9 mouse cellular contexts compared by ENCODE assay signal in genomic region chr2:172207003-172207402, GRCm38 (mm10). TPM values are rescaled to one million over a fixed set of nuclear protein-coding genes. Genes with fewer than 3 reads are reported as not detected.
DNase-seq lines count a peak whose midpoint lies in the region; ATAC-seq and TF ChIP-seq lines count a peak whose summit lies in the region.
"Had no signal": no experiment of that assay in that cellular context is flagged by ENCODE, and none has a peak within 500 bp of the region (broad histone marks: within the 10 kb centered on the region; RNA-seq: fewer than 3 reads in every experiment).

No protein-coding gene starts in this region.

- H3K9ac ChIP-seq in ES-Bruce4 (ENCODE audit: low read depth, poor library complexity, severe bottlenecking): no peak overlapping the region
- H3K9ac ChIP-seq in heart, adult 2 months (ENCODE audit: low read depth, low read length): no peak overlapping the region
- no peak overlapping the region for H3K9ac ChIP-seq in lung, embryonic 14.5 days

- H3K36me3 ChIP-seq in ES-Bruce4 (ENCODE audit: control insufficient read depth, insufficient read depth, low read length, poor library complexity, severe bottlenecking): no peaks in the 10 kb centered on the region
- H3K36me3 ChIP-seq in embryonic facial prominence, embryonic 10.5 days (replicated peaks): no peaks in the 10 kb centered on the region
- no peaks in the 10 kb centered on the region for H3K36me3 ChIP-seq in heart, adult 2 months (ENCODE audit: control insufficient read depth, insufficient read depth, low read length)
- H3K36me3 ChIP-seq in lung, embryonic 14.5 days (ENCODE audit: insufficient read depth): no peaks in the 10 kb centered on the region

- no peak overlapping the region for H3K4me2 ChIP-seq in lung, embryonic 14.5 days

- TF ChIP-seq EP300 in ES-Bruce4 (IDR thresholded peaks at IDR 0.05; ENCODE audit: insufficient read depth, low read depth, low read length): no peak
- TF ChIP-seq EP300 in heart, adult 2 months (IDR thresholded peaks at IDR 0.05; ENCODE audit: insufficient read depth, low read depth, low read length): no peak

- DNase-seq in adrenal gland, postnatal 14 days: peak; percentile 86
- peak; percentile 83 for DNase-seq in embryonic facial prominence, embryonic 10.5 days (ENCODE audit: low spot score)
- peak; percentile 55 to 72 for DNase-seq in heart, adult 2 months
- DNase-seq in layer of hippocampus, adult 2 months (ENCODE audit: low spot score in 2 of 2): peak; percentile 81 to 94
- peak; percentile 94 for DNase-seq in lung, embryonic 14.5 days
- peak; percentile 78 for DNase-seq in retina, postnatal 1 day
- DNase-seq in urinary bladder, postnatal 4 days (ENCODE audit: low spot score in 2 of 2): peak; percentile 74 to 88

- no peak overlapping the region for H3K27ac ChIP-seq in ES-Bruce4 (ENCODE audit: insufficient read depth, low read length)
- no peak overlapping the region for H3K27ac ChIP-seq in embryonic facial prominence, embryonic 10.5 days (replicated peaks)
- no peak overlapping the region for H3K27ac ChIP-seq in heart, adult 2 months
- no peak overlapping the region for H3K27ac ChIP-seq in layer of hippocampus, adult 2 months
- H3K27ac ChIP-seq in lung, embryonic 14.5 days (ENCODE audit: low read depth): no peak overlapping the region

- TF ChIP-seq POLR2A in ES-Bruce4 (IDR thresholded peaks at IDR 0.05; ENCODE audit: insufficient read depth, low read length): no peak
- no peak for TF ChIP-seq POLR2A in heart, adult 2 months (IDR thresholded peaks at IDR 0.05; ENCODE audit: insufficient read depth, low read depth, low read length)

- no peak for ATAC-seq in lung, embryonic 14.5 days (ENCODE audit: insufficient read depth)

- intact Hi-C loops in heart, adult 2 months (cut with DNase I): no loop called here

- 18% methylated on average over 11 of the region's 11 CpGs for WGBS in embryonic facial prominence, embryonic 10.5 days
- 10% methylated on average over 11 of the region's 11 CpGs for WGBS in heart, adult 2 months
- WGBS in lung, embryonic 14.5 days: 9% methylated on average over 11 of the region's 11 CpGs

- peak; percentile 93 for TF ChIP-seq CTCF in ES-Bruce4 (IDR thresholded peaks at IDR 0.05; ENCODE audit: low read depth, low read length)
- peak; percentile 95 for TF ChIP-seq CTCF in heart, adult 2 months (IDR thresholded peaks at IDR 0.05)
- TF ChIP-seq CTCF in layer of hippocampus, adult 2 months (conservative IDR thresholded peaks at IDR 0.05): peak; percentile 94
- TF ChIP-seq CTCF in lung, embryonic 14.5 days (IDR thresholded peaks at IDR 0.05; ENCODE audit: low read depth): peak; percentile 96

- no peaks in the 10 kb centered on the region for H3K79me2 ChIP-seq in heart, adult 2 months (replicated peaks; ENCODE audit: control insufficient read depth, insufficient read depth, low read length)

- H3K4me3 ChIP-seq in ES-Bruce4 (ENCODE audit: low read depth, low read length): no peak overlapping the region
- H3K4me3 ChIP-seq in embryonic facial prominence, embryonic 10.5 days: no peak overlapping the region
- no peak overlapping the region for H3K4me3 ChIP-seq in heart, adult 2 months
- no peak overlapping the region for H3K4me3 ChIP-seq in layer of hippocampus, adult 2 months
- no peak overlapping the region for H3K4me3 ChIP-seq in lung, embryonic 14.5 days (ENCODE audit: low read depth, low read length)
- H3K4me3 ChIP-seq: erythroblast, embryonic 14.5 days had no signal

- H3K9me3 ChIP-seq in ES-Bruce4 (replicated peaks; ENCODE audit: control insufficient read depth, insufficient read depth, low read length, poor library complexity, severe bottlenecking): no peaks in the 10 kb centered on the region
- no peaks in the 10 kb centered on the region for H3K9me3 ChIP-seq in embryonic facial prominence, embryonic 10.5 days
- H3K9me3 ChIP-seq in lung, embryonic 14.5 days (ENCODE audit: low read depth, low read length): no peaks in the 10 kb centered on the region

- no peaks in the 10 kb centered on the region for H3K4me1 ChIP-seq in ES-Bruce4 (ENCODE audit: control insufficient read depth, insufficient read depth, low read length)
- H3K4me1 ChIP-seq in embryonic facial prominence, embryonic 10.5 days: no peaks in the 10 kb centered on the region
- H3K4me1 ChIP-seq in heart, adult 2 months (ENCODE audit: control insufficient read depth, insufficient read depth, low read length): no peaks in the 10 kb centered on the region
- H3K4me1 ChIP-seq in lung, embryonic 14.5 days (ENCODE audit: insufficient read depth): no peaks in the 10 kb centered on the region

- no peaks in the 10 kb centered on the region for H3K27me3 ChIP-seq in ES-Bruce4 (ENCODE audit: control insufficient read depth, insufficient read depth, low read length, poor library complexity, severe bottlenecking)
- H3K27me3 ChIP-seq in embryonic facial prominence, embryonic 10.5 days (replicated peaks; ENCODE audit: low read depth, poor library complexity, severe bottlenecking): no peaks in the 10 kb centered on the region; the same call in 1 of the 2 replicates
- no peaks in the 10 kb centered on the region for H3K27me3 ChIP-seq in heart, adult 2 months (ENCODE audit: control insufficient read depth, insufficient read depth, low read length)
- no peaks in the 10 kb centered on the region for H3K27me3 ChIP-seq in lung, embryonic 14.5 days (ENCODE audit: insufficient read depth, low read length)

RNA-seq across cellular contexts. Expression of gene Mc3r, which starts 41.3 kb away (rescaled TPM):
- polyA plus RNA-seq in ES-Bruce4 (2011; ENCODE audit: insufficient read depth, insufficient read length, low read depth, missing spikeins): not detected in 2 replicates
- total RNA-seq in adrenal gland, postnatal 14 days (2021): not detected in 2 replicates
- not detected in 2 replicates for polyA plus RNA-seq in embryonic facial prominence, embryonic 10.5 days (2016; fragmentation: Nextera tagmentation; extraction: Ambion mirVana)
- not detected for total RNA-seq in heart, adult 2 months (2021)
- polyA plus RNA-seq in heart, adult 2 months (2012; rRNA removed): not detected in 2 replicates
- not detected for total RNA-seq in layer of hippocampus, adult 2 months (2021)
- polyA plus RNA-seq in lung, embryonic 14.5 days (2014; fragmentation: Nextera tagmentation; extraction: Ambion mirVana): not detected in 2 replicates
- polyA plus RNA-seq: erythroblast, embryonic 14.5 days had no signal
